Mouse (Mus musculus) lung, adult 2 months (tissue): ENCODE measurements around the gene Grrp1. TPM values are rescaled to one million over a fixed set of nuclear protein-coding genes. Genes with fewer than 3 reads are reported as not detected.

ENCODE experiments used
- DNase-seq: peaks from one replicate; pipeline ENCODE4 v3.0.0; 2022
- H3K4me1 ChIP-seq: fragments of 200-500 bp; 2 replicates; pipeline ENCODE4 v1.6.1; 2011; ENCODE audit warnings: low read length; ENCODE audit not compliant: control insufficient read depth, insufficient read depth
- H3K4me3 ChIP-seq: fragments of 200-500 bp; replicated peaks from 2 replicates; pipeline ENCODE3; 2011; ENCODE audit warnings: low read depth, mild to moderate bottlenecking, control low read depth, low read length; ENCODE audit errors: extremely low read depth
- CTCF ChIP-seq: fragments of 200-500 bp; IDR thresholded peaks from 2 replicates; pipeline ENCODE4 v1.5.1; 2011; ENCODE audit warnings: mild to moderate bottlenecking, low read length, control low read depth; ENCODE audit not compliant: insufficient read depth
- POLR2A ChIP-seq: fragments of 200-500 bp; IDR thresholded peaks from 2 replicates; pipeline ENCODE4 v1.6.1; 2011; ENCODE audit warnings: low read depth, mild to moderate bottlenecking, control low read depth, low read length, borderline replicate concordance; ENCODE audit errors: extremely low read depth
- WGBS: fragments of 180-500 bp; shearing (Covaris S2); methylation state at CpG from one replicate; pipeline ENCODE4 v1.1.7; 2018; 5-methylcytosine and 5-hydroxymethylcytosine counted together
- polyA plus RNA-seq: library from polyadenylated mRNA; depleted of rRNA; stranded (reverse); fragments of >200 nt; gene quantifications from 2 replicates; pipeline ENCODE4 v1.2.3, GENCODE M21; 2012; rRNA removed

Grrp1 gene
- polyA plus RNA-seq, 1 experiment: 37.9 TPM

DNA sequence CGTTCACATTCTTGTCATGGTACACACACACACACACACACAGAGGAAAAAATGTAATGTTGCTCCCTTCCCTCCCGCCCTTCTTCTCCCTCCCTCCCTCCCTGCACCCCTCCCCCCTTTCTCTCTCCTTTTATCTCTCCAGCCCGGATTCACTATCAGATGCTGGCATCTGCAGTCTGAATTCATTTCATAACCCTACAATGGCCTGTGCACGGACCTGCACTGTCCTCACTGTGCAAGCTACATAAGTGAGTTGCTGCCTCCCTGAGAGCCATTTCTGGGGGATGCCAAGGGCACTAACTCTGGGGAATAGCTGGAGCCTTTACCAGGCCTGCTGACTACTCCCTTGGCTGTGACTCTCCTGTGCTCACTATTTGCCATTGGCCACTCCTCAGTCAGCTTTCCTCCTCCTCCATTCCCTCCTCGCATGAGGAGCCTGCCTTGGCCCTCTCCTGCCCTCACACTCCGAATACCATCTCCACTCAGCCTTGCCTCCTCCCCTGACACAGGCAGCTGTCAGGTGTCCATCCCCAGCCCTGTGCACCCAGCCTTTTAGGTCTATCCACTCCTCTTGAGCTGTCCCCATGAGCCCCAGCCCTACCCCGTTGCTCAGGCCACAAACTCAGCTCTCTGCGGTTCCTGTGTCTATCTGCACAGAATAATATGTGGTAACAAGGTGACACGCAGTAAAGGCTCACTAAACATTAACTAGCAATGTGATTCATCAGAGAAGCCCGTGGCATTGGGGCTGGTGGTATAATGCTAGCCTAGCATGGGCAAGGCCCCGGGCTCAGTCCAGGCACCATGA, 30.9 kb downstream of the Grrp1 start:
- Histone ChIP-seq H3K4me3 (no peak overlapping the region), H3K4me1 (no peaks in the 10 kb centered on the region)
- DNase-seq: no peak
- TF ChIP-seq CTCF (no peak), POLR2A (no peak)
- WGBS: 53% methylated on average over 11 of the region's 11 CpGs

DNA sequence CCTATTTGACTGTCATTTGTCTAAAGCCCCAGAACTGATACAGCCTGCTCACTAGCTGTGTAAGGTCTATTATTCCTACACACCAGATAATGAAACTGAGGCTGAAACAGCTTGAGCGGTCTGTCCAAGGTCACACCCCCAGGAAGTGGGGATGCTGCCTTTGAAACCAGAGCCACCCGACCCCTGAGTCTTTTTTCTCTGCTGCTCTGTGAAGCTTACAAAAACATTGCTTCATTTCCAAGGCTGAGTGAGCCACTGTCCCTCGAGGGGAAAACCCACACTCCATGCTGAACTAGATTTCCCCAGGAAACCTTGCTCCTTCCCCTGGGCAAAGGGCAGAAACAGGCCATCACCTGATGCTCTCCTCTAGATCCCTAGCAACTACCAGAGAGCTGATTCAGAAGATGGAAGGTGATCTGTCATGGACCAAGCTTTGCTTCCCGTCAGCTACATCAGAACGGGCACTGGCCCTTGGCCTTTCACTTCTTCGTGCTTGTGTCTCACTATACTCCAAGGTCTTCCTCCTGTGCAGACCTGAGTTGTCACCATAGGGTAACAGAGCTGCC, 47.3 kb downstream of the Grrp1 start:
- TF ChIP-seq POLR2A (no peak), CTCF (no peak)
- Histone ChIP-seq H3K4me1 (no peaks in the 10 kb centered on the region), H3K4me3 (no peak overlapping the region)
- 43% methylated on average over 6 of the region's 6 CpGs for WGBS
- DNase-seq: no peak

DNA sequence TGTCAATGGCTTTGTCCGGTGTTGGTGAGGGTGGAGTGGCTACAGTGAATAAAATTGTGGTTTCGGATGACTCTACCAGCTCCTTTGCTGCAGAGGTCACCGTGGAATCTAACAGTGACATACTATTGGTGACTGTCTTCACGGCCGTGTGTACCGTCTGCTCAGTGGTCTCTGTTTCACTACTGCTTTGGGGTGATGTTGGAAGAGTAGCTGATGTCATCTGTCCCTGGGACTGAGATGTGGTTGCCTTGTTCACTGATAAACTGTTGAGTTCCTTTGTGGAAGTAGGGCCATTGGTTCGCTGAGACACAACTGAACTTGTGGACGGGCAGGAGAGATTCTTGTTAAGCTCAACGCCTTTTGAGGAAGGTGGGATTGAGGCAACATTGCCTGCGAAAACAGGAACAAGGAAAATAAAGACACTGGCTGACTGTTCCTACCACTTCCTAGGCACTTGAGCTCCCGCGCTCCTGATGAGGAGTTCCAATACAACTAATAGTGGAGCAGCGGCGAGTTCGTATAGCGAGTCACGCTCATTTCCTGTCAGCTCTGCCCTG, 50.5 kb downstream of the Grrp1 start:
- TF ChIP-seq CTCF (no peak), POLR2A (no peak)
- 78% methylated on average over 17 of the region's 17 CpGs for WGBS
- no peaks in the 10 kb centered on the region for H3K4me1 ChIP-seq
- H3K4me3 ChIP-seq: no peak overlapping the region
- DNase-seq: no peak

DNA sequence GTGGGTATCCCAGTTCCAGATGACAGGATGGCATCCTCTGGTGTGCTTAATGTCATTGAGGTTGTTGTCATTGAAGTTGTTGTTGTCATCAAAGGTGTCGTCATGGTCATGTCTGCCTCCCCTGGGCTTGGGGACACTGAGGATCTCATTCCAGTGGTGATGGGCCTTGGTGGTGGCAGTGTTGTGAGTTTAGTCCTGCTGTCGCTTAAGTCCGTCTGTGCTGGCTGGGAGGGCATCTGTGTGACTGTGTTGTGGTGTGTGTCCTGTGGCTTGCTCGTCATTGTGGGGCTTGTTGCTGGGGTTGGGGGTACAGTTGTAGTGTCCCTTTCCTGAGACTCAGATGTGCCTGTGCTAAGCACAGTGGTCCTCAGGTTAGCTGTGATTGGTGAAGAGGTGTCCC, 51.0 kb downstream of the Grrp1 start, which contains the start of gene Gm7534:
Gm7534 (minus strand) TSS at position 101 of the 400 bp plus-strand sequence.
- DNase-seq: no peak
- H3K4me1 ChIP-seq: no peaks in the 10 kb centered on the region
- WGBS: 92% methylated on average over 4 of the region's 4 CpGs
- TF ChIP-seq POLR2A (no peak), CTCF (no peak)
- no peak within 1 kb of the TSS for H3K4me3 ChIP-seq

Other genes with a start within 250 kb of the Grrp1 start
- 0.06 TPM in 1 of 2 replicates, not detected in the other for gene Lin28a, start 235.3 kb downstream of the Grrp1 start, polyA plus RNA-seq
- gene Zfp683, start 200.3 kb downstream of the Grrp1 start, polyA plus RNA-seq: 0.27 and 0.58 TPM in 2 replicates
- gene Crybg2, start 193.3 kb downstream of the Grrp1 start, polyA plus RNA-seq: 7.2 and 14.7 TPM in 2 replicates
- 52.8 and 76.5 TPM in 2 replicates for gene Cd52, start 159.0 kb downstream of the Grrp1 start, polyA plus RNA-seq
- 28.8 and 30.0 TPM in 2 replicates for gene Ubxn11, start 151.5 kb downstream of the Grrp1 start, polyA plus RNA-seq
- gene Sh3bgrl3, start 125.3 kb downstream of the Grrp1 start, polyA plus RNA-seq: 654 and 703 TPM in 2 replicates
- gene Cep85, start 67.0 kb downstream of the Grrp1 start, polyA plus RNA-seq: 17.1 and 30.2 TPM in 2 replicates
- not detected in 2 replicates for gene Gm7534, start 51.1 kb downstream of the Grrp1 start, polyA plus RNA-seq
- 0.20 and 0.31 TPM in 2 replicates for gene Catsper4, start 26.7 kb downstream of the Grrp1 start, polyA plus RNA-seq
- gene Cnksr1, start 15.7 kb downstream of the Grrp1 start, polyA plus RNA-seq: 13.8 and 15.8 TPM in 2 replicates
- gene E130218I03Rik, start 10.4 kb downstream of the Grrp1 start, polyA plus RNA-seq: not detected in 2 replicates
- gene Zfp593, start 8.5 kb downstream of the Grrp1 start, polyA plus RNA-seq: 7.2 and 7.5 TPM in 2 replicates
- gene Gm30191, start 7.2 kb downstream of the Grrp1 start, polyA plus RNA-seq: not detected in 2 replicates
- 2.3 and 4.3 TPM in 2 replicates for gene Pdik1l, start 33.8 kb upstream of the Grrp1 start, polyA plus RNA-seq
- gene Trim63, start 61.0 kb upstream of the Grrp1 start, polyA plus RNA-seq: 2.0 and 4.6 TPM in 2 replicates
- 0.41 and 0.51 TPM in 2 replicates for gene Slc30a2, start 89.1 kb upstream of the Grrp1 start, polyA plus RNA-seq
- 1.9 and 3.7 TPM in 2 replicates for gene Extl1, start 129.7 kb upstream of the Grrp1 start, polyA plus RNA-seq
- 35.6 and 41.0 TPM in 2 replicates for gene Pafah2, start 142.2 kb upstream of the Grrp1 start, polyA plus RNA-seq
- 18.8 and 38.6 TPM in 2 replicates for gene Stmn1, start 214.2 kb upstream of the Grrp1 start, polyA plus RNA-seq
- gene Paqr7, start 242.6 kb upstream of the Grrp1 start, polyA plus RNA-seq: 146 and 205 TPM in 2 replicates